Mouse (Mus musculus) neural tube, embryonic 14.5 days (tissue): ENCODE data around the gene Tap2. TPM values are rescaled to one million over a fixed set of nuclear protein-coding genes. Genes with fewer than 3 reads are reported as not detected.

Experiments
- ATAC-seq: fragments of 200-750 bp; cut with Nextera tagmentation; 2 replicates; pipeline ENCODE4 v1.8.0; 2017; ENCODE audit warnings: low read depth, mild to moderate bottlenecking, moderate TSS enrichment, moderate library complexity
- H3K27ac ChIP-seq: fragments of 300-500 bp; sonication (generic); 2 replicates; pipeline ENCODE4 v1.5.1; 2014; ENCODE audit warnings: low read depth, mild to moderate bottlenecking, control low read depth, low read length, moderate library complexity, mixed read lengths
- H3K27me3 ChIP-seq: fragments of 300-500 bp; sonication (generic); 2 replicates; pipeline ENCODE4 v1.6.1; 2014; ENCODE audit warnings: low read length; ENCODE audit not compliant: control insufficient read depth, insufficient read depth
- H3K36me3 ChIP-seq: fragments of 300-500 bp; sonication (generic); 2 replicates; pipeline ENCODE4 v1.6.1; 2014; ENCODE audit warnings: low read length, mixed read lengths; ENCODE audit not compliant: control insufficient read depth, insufficient read depth
- H3K4me1 ChIP-seq: fragments of 300-500 bp; sonication (generic); 2 replicates; pipeline ENCODE4 v1.6.1; 2014; ENCODE audit warnings: low read length; ENCODE audit not compliant: control insufficient read depth, insufficient read depth
- H3K4me2 ChIP-seq: fragments of 300-500 bp; sonication (generic); 2 replicates; pipeline ENCODE4 v1.6.1; 2014; ENCODE audit warnings: mild to moderate bottlenecking, low read depth, low read length, control low read depth
- H3K4me3 ChIP-seq: fragments of 300-500 bp; sonication (generic); 2 replicates; pipeline ENCODE4 v1.5.1; 2014; ENCODE audit warnings: low read depth, low read length, control low read depth, mixed read lengths
- H3K9ac ChIP-seq: fragments of 300-500 bp; sonication (generic); replicated peaks from 2 replicates; pipeline ENCODE4 v1.6.1; 2014; ENCODE audit warnings: low read depth, mild to moderate bottlenecking, control low read depth, low read length, mixed read lengths
- H3K9me3 ChIP-seq: fragments of 300-500 bp; sonication (generic); 2 replicates; pipeline ENCODE4 v1.6.1; 2016; ENCODE audit warnings: low read length; ENCODE audit not compliant: control insufficient read depth
- WGBS: fragments of 180-500 bp; shearing (Covaris S2); extraction: QIAGEN DNeasy Blood & Tissue Kit; methylation state at CpG from one replicate; pipeline ENCODE4 v1.1.7; 2014; 5-methylcytosine and 5-hydroxymethylcytosine counted together
- polyA plus RNA-seq: library from polyadenylated mRNA; unstranded; fragments of >200 nt; fragmentation: Nextera tagmentation; extraction: Ambion mirVana; gene quantifications from 2 replicates; pipeline ENCODE4 v1.2.1, GENCODE M21; 2014

Gene Tap2
- polyA plus RNA-seq, 1 experiment from 2014 or later = 0.90 TPM

GRCm38 (mm10) chr17:34188986-34189385 lies 14.3 kb upstream of the Tap2 start:
- H3K36me3 ChIP-seq = no peaks in the 10 kb centered on the region
- no peak overlapping the region for H3K4me3 ChIP-seq
- peaks cover 11% of the 10 kb centered on the region for H3K4me1 ChIP-seq
- no peak overlapping the region for H3K4me2 ChIP-seq
- no peak for ATAC-seq
- H3K27me3 ChIP-seq = peaks cover 27% of the 10 kb centered on the region
- 75% methylated on average over 6 of the region's 6 CpGs for WGBS
- no peak overlapping the region for H3K27ac ChIP-seq
- H3K9me3 ChIP-seq = no peaks in the 10 kb centered on the region
- H3K9ac ChIP-seq = no peak overlapping the region

- no peak overlapping the region for H3K9ac ChIP-seq
Observed at GRCm38 (mm10) chr17:34192852-34193251, 10.5 kb upstream of the Tap2 start.

DNA sequence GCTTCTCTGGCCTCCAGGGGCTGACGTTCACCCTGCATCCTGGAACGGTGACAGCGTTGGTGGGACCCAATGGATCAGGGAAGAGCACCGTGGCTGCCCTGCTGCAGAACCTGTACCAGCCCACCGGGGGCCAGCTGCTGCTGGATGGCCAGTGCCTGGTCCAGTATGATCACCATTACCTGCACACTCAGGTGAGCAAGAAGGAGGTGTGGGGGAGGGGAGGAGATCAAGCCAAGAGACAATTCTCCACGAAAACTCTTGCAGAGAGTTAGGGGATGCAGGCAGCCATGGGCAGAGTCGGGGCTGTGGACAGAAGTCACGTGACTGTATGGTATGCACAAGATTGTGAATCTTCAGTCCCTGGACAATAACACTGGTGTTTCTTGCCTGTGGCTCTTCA lies 9.9 kb upstream of the Tap2 start:
- no peak overlapping the region for H3K27ac ChIP-seq
- H3K9me3 ChIP-seq = no peaks in the 10 kb centered on the region
- H3K9ac ChIP-seq = no peak overlapping the region
- no peak overlapping the region for H3K4me3 ChIP-seq
- no peaks in the 10 kb centered on the region for H3K36me3 ChIP-seq
- 55% methylated on average over 8 of the region's 8 CpGs for WGBS
- H3K27me3 ChIP-seq = peaks cover 29% of the 10 kb centered on the region
- 0 out of 2 replicates have a peak, but pooled peaks cover 4% of the 10 kb centered on the region for H3K4me1 ChIP-seq
- no peak for ATAC-seq
- H3K4me2 ChIP-seq = no peak overlapping the region

More at GRCm38 (mm10) chr17:34192852-34193251, 10.5 kb upstream of the Tap2 start:
- Histone ChIP-seq H3K4me1 (peaks cover 6% of the 10 kb centered on the region), H3K9me3 (no peaks in the 10 kb centered on the region), H3K4me3 (no peak overlapping the region), H3K27ac (no peak overlapping the region), H3K36me3 (no peaks in the 10 kb centered on the region), H3K4me2 (no peak overlapping the region), H3K27me3 (peaks cover 28% of the 10 kb centered on the region)
- 22% methylated on average over 16 of the region's 16 CpGs for WGBS
- ATAC-seq = no peak

DNA sequence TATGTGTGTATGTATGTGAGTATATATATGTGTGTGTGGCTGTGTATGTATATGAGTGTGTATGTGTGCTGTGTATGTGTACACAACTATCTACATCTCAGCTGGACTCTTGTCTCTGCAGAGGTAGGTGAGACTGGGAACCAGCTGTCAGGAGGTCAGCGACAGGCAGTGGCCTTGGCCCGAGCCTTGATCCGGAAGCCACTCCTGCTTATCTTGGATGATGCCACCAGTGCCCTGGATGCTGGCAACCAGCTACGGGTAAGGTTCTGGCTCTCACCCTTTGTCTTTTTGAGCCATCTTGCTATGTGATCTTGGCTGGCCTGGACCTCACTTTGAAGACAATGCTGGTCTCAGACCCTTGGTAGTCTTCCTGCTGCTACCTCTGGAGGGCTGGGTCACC lies 8.6 kb upstream of the Tap2 start:
- no peak for ATAC-seq
- no peak overlapping the region for H3K27ac ChIP-seq
- 0 out of 2 replicates have a peak, but pooled peaks cover 4% of the 10 kb centered on the region for H3K4me1 ChIP-seq
- no peak overlapping the region for H3K9ac ChIP-seq
- no peak overlapping the region for H3K4me3 ChIP-seq
- no peaks in the 10 kb centered on the region for H3K36me3 ChIP-seq
- whole genome bisulfite sequencing = 85% methylated on average over 4 of the region's 4 CpGs
- H3K27me3 ChIP-seq = peaks cover 39% of the 10 kb centered on the region
- H3K9me3 ChIP-seq = no peaks in the 10 kb centered on the region
- H3K4me2 ChIP-seq = no peak overlapping the region

GRCm38 (mm10) chr17:34196491-34196890 lies 6.8 kb upstream of the Tap2 start:
- Histone ChIP-seq H3K4me3 (no peak overlapping the region), H3K9me3 (no peaks in the 10 kb centered on the region), H3K36me3 (no peaks in the 10 kb centered on the region), H3K4me1 (0 out of 2 replicates have a peak, but pooled peaks cover 4% of the 10 kb centered on the region), H3K9ac (no peak overlapping the region), H3K4me2 (no peak overlapping the region), H3K27me3 (peaks cover 39% of the 10 kb centered on the region), H3K27ac (no peak overlapping the region)
- no peak for ATAC-seq
- 31% methylated on average over 12 of the region's 12 CpGs for WGBS

- Histone ChIP-seq H3K9me3 (no peaks in the 10 kb centered on the region), H3K27ac (no peak within 1 kb of the TSS), H3K4me3 (peak within 1 kb of the TSS; percentile 36), H3K4me2 (peak within 1 kb of the TSS; percentile 76), H3K27me3 (peaks cover 39% of the 10 kb centered on the region), H3K4me1 (0 out of 2 replicates have a peak, but pooled peaks cover 4% of the 10 kb centered on the region), H3K36me3 (no peaks in the 10 kb centered on the region), H3K9ac (0 out of 2 replicates have a peak within 1 kb of the TSS, but pooled peaks have one; percentile 21)
- WGBS = 4% methylated on average over 41 of the region's 41 CpGs
- peak; percentile 91 for ATAC-seq
Observed at GRCm38 (mm10) chr17:34196941-34197894, 6.1 kb upstream of the Tap2 start, which contains the start of gene Psmb8. Gene Psmb8, plus strand, starts transcription at chr17:34197721.

- H3K27me3 ChIP-seq = peaks cover 39% of the 10 kb centered on the region
- H3K4me3 ChIP-seq = peak overlapping the region; percentile 36
- no peak overlapping the region for H3K9ac ChIP-seq
- peak; percentile 60; the same call in 1 of the 2 replicates for ATAC-seq
- no peaks in the 10 kb centered on the region for H3K9me3 ChIP-seq
- no peaks in the 10 kb centered on the region for H3K36me3 ChIP-seq
- 3% methylated on average over 32 of the region's 32 CpGs for WGBS
- 0 out of 2 replicates have a peak, but pooled peaks cover 4% of the 10 kb centered on the region for H3K4me1 ChIP-seq
- no peak overlapping the region for H3K27ac ChIP-seq
- peak overlapping the region; percentile 76 for H3K4me2 ChIP-seq
Observed at GRCm38 (mm10) chr17:34197904-34198520, 5.3 kb upstream of the Tap2 start.

- H3K36me3 ChIP-seq = no peaks in the 10 kb centered on the region
- peak overlapping the region; percentile 76 for H3K4me2 ChIP-seq
- no peak for ATAC-seq
- H3K9ac ChIP-seq = no peak overlapping the region
- H3K27ac ChIP-seq = no peak overlapping the region
- H3K27me3 ChIP-seq = peaks cover 37% of the 10 kb centered on the region
- peak overlapping the region; percentile 36 for H3K4me3 ChIP-seq
- 0 out of 2 replicates have a peak, but pooled peaks cover 4% of the 10 kb centered on the region for H3K4me1 ChIP-seq
- H3K9me3 ChIP-seq = no peaks in the 10 kb centered on the region
- 10% methylated on average over 11 of the region's 11 CpGs for WGBS
Observed at GRCm38 (mm10) chr17:34198521-34198912, 4.8 kb upstream of the Tap2 start.
